Mouse (Mus musculus) testis, adult 2 months (tissue): ENCODE results near the gene Nsmce3.

Source experiments
- CTCF ChIP-seq: fragments of 200-500 bp; IDR thresholded peaks from 2 replicates; pipeline ENCODE4 v1.5.1; 2012; ENCODE audit warnings: low read depth, mild to moderate bottlenecking, inconsistent platforms, low read length, moderate library complexity; ENCODE audit not compliant: control insufficient read depth, insufficient read depth, insufficient replicate concordance
- POLR2A ChIP-seq: fragments of 200-500 bp; IDR thresholded peaks from 2 replicates; pipeline ENCODE4 v1.6.1; 2012; ENCODE audit warnings: low read depth, mild to moderate bottlenecking, inconsistent platforms, low read length, moderate library complexity; ENCODE audit not compliant: control insufficient read depth

DNA sequence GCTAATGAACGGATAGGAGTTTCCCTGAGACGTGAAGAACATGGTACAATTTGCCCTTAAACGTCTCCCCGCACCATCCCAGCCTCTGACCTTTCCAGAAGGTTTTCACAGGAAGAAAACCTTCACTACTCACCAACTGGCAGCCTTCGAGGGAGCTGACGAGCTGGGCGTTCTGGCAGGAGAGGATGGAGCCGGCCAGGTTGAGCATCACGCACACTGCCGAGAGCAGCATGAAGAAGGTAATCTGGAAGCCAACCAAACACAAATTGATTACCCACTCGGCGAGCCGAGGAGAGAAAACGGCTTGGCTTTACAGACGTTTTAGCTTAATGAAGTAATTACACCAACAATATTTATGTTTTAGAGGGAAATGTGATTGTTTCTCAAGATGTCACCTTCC lies 16.8 kb downstream of the Nsmce3 start:
- TF ChIP-seq CTCF (no peak), POLR2A (no peak)
